Mouse (Mus musculus) c-Kit-negative CD71-positive TER-119-positive erythroid progenitor cells, embryonic 14.5 days (primary cell): ENCODE measurements around the gene Gm20662.

Experiments used
- DNase-seq: peaks from one replicate; pipeline ENCODE4 v3.0.0-alpha.2; 2013; ENCODE audit warnings: low read depth, low spot score

Gene Gm20662

DNA sequence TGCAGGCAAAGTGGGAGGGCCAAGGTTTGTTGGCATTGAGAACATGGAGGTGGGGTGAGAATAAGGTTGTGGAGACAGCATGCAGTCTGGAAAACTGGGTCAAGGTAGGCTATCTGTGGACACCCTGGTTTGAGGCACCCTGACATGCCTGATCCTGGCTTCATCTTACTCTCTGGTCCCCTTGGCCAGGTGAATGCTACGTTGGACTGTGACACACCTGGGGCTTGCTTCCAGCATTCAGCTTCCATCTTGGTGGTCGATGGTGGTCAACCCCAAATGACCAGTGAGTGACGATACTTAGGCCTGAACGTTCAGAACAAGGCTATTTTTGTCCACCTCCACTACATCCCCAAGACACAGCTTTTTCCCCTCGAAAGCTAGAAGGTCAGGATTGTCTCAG, at the start of gene Gm20662:
Gene Gm20662, plus strand, starts transcription at position 301 of the 400 bp plus-strand sequence.
- DNase-seq, result no peak

DNA sequence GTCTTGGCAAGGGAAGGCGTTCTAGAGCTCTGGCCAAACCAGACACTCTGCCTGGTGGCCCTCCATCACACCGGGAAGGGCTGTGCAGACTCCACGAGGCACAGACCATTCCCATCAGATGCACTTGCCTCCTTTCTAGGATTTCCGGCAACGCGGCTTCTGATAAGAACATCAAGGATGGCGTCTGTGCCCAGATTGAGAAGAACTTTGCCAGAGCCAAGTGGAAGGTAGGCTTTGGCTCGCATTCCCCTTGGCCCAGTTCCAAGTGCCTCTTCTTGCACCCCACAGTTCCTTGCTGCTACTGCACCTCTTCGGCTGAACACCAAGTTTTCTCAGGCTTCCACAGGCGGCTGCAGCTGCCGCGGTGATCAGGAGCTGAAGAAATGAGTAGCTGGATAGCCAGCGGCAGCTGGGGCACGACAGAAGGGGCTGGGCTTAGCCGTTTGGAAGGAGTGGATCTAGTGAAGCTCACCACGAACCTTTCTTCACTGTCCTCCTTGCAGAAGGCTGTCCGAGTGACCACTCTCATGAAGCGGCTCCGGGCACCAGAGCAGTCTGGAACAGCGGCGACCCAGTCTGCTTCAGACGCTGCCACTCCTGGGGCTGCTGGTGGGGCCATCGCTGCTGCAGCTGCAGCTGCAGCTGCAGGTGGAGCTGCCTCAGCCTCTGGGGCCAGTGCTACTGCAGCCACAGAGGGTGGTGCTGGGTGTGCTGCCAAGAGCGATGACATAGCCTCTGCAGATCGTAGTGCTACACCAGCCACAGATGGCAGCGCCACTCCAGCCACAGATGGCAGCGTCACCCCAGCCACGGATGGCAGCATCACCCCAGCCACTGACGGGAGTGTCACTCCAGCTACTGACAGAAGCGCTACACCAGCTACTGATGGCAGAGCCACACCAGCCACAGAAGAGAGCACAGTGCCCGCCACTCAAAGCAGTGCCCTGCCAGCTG, 48.6 kb upstream of the Gm20662 start:
- no peak for DNase-seq

DNA sequence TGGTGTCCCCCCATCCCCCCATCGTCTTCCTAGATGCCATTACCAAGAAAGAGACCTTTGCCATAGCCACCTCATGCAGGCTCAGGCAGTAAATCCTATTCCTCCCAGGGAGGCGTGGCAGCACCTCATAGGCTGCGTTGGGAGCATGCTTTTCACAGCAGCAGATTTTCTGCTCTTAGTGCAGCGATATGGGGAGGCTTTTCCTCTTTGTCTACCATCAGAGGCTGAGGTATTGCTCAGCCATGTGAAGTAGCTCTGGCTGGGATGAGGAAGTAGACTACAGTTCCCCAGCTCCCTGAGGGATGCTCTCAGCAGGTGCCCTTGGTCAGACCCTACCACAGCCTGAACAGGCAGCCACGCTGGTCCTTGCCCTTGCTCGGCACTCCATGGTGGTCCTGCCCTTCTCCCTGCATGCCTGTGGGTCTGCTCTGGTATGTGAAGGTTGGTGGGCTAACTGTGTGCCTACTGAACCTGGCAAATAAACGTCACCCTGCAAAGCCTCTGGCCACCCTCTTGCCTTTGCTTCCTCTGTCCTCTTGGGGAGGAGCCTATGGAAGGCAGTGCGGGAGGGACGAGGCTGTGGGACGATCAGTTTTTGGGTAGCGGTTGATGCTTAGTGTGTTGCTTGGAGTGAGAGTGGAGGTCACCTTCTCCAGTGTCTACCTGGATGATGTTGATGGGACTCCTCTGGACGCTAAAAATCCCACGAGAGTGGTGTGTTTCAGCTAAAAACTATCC, 46.8 kb upstream of the Gm20662 start:
- DNase-seq, result no peak

DNA sequence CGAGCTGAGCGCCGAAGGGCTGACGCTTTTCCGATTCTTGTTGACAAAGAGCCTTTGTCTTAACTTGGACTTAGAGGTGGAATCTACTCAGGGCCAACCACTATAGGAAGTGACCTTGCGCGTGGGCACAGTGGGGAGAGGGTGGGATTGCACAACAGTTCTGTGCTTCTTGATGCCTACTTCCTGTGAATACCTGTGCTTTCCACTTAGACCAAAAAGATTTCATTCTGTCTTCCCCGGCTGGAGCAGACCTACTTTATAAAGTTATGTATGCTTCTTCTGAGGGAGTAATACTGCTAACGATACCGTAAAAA, 46.3 kb upstream of the Gm20662 start, which contains the start of gene Traip:
Gene Traip, plus strand, starts transcription at position 215 of the 314 bp plus-strand sequence.
- no peak for DNase-seq

DNA sequence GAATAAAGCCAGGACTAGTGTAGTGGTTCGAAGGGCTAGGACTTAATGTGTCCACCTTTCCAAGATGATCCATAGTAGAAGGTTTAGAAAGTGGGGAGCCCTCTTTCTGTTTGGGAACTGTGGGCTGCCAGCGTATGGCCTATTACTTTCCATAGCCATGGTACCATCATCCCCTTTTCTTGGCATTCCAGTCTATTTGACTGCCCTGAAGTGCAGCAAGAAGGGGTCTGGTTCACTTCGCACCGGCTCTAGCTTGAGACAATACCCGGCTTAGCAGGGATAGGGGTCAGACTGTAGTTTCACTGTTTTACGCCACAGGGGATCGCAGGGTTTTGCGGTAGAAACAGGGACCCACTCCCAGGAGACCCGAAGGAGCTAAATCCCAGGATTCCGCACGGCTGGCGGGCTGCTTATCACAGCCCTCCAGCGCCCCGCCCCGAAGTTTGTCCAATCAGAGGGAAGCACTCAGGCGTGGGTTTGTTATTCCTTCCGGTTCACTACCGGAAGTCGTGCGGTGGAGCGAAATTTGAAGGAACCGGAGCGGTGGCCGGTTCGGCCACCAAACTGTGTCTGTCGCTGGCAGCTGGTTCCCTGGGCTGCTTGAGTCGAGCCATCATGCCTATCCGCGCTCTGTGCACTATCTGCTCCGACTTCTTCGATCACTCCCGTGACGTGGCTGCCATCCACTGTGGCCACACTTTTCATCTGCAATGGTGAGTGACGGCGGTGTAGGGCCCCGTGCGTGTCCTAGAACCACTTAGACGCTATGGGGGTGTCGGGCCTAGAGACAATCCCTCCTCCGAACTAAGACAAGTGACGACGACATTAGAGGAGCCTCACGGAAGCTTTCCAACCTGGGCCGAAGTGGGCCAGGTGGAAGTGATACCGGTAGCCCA, 45.4 kb upstream of the Gm20662 start:
- peak; percentile 88 for DNase-seq

DNA sequence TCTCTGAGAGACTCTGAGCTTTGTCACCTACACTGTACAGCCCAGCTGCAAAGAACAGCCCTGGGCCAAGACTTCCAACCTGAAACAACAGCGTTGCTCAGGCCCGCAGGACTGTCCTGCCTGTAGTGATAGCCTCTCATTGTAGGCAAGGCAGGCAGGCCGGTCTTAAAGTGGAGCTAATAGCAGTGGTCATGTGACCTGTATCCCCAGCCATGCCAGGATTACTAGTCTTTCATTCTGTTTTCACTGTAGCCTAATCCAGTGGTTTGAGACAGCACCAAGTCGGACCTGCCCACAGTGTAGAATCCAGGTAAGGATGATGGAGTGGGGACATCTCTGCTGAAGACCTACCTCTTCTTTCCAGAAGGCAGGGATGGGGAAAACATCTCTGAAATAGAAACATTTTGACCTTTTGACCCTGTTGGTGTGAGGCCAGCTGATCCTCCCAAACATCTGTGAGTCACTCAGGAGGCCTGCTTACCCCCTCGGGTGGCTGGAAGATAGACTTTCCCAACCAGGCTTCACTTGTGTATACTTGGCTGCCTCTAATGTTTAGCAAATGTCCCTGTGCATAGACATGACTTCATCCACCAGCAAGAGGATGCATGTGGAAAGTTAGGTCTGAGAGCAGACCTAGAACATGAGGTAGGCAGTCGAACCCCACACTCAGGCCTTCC, 40.4 kb upstream of the Gm20662 start:
- DNase-seq, result no peak

DNA sequence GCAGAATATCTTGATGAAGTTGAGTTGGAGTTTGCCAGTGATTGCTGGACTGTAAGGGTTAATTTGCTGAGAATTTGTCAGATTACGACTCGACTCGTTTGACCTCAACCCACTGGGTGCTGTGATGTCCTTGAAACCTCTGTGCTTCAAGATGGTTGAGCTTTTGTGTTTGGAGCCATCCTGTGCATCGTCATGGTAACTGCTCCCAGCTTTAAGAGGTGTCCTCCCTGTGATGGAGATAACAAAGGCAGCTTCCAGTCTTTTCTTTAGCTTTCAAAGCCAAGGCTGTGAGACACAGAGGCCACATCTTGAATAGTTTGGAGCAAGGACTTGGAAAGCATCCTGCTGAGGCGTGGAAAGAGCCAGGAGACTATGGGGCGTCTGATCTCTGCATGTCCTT, 39.0 kb upstream of the Gm20662 start:
- no peak for DNase-seq

DNA sequence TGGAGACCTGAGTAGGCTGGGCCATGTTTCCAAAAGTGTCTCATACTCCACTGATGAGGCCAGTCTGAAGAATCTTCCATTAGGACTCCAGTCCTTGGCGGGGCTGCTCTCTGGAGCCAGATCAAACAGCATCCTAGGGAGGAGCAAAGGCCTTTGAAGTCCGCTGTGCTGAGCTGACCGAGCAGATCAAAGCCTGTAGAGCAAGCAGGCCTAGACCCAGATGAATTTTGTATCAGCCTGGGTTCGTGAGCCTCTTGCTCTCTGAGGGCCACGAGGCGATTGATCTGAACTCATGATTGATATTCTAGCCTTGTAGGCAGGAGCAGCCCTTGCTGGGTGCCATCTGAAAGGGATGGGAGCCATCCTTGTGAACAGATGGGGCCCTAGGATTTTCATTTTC, 36.3 kb upstream of the Gm20662 start:
- no peak for DNase-seq

DNA sequence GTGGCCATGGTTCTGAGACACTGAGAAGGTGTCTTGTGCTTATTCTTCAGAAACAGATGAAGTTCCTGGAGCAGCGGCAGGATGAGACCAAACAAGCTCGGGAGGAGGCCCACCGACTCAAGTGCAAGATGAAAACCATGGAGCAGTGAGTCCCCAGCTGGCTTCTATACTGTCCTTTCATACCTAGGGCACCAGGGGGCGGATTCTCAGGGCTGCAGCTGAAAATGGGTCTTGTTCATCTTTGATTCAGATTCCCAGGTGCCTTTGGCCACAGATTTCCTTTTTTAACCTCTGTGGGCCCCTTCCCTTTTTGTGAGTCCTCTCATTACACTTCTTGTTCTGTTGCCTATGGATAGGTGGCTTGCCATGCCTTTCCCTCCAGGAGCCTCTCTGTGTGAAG, 35.2 kb upstream of the Gm20662 start:
- DNase-seq, result no peak

DNA sequence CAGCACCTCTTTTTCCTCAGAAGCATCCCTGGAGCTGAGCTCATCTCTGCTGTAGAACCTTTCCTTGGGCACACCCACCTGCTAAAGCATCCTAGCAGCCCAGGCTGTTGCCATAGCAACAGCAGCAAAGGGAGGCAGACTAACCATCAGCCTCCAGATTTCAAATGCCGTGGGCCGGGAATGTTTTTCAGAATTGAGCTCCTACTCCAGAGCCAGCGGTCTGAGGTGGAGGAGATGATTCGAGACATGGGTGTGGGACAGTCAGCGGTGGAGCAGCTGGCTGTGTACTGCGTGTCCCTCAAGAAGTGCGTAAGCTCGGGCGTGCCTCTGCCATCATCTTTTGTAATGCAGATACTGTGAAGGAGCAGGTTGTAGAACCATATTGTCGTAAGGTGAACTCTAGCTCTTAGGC, 34.8 kb upstream of the Gm20662 start:
- DNase-seq, result no peak

DNA sequence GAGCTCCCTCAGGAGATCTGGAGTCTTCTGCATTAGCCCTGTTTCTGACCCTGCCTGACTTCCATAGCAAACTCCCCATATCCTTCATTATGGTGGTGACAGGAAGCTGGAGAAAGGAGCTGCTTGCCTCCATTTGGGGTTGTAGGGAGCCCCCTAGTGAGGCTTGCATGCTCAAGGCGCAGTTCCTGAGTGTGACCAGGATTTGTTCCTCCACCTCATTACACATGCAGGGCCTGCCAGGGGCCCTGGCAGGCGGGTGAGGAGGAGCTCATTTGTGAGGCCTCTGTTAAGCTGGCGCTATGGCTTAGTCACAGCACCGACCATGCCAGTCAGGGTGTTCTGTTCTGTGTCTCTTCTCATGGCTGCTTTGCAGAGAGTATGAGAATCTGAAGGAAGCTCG, 34.3 kb upstream of the Gm20662 start:
- DNase-seq, result no peak

DNA sequence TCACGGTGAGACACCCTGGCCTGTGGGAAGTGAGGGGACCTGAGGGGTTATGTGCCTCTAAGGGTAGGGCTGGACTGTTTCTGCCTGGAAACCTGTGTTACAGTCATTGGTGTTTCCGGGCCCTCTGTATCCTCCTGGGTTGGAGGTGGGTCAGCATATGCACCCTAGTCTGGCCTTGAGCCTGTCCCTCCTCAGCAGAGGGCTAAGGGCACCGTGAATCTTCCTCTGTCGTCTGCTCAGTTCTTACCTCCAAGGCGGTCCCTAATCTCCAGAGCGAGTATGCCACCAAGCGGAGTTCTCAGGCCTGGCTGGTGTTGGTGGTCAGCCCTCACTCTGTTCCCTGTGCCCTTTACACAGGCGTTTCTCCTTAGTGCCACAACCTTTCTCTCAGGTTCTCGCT, 33.2 kb upstream of the Gm20662 start:
- no peak for DNase-seq

DNA sequence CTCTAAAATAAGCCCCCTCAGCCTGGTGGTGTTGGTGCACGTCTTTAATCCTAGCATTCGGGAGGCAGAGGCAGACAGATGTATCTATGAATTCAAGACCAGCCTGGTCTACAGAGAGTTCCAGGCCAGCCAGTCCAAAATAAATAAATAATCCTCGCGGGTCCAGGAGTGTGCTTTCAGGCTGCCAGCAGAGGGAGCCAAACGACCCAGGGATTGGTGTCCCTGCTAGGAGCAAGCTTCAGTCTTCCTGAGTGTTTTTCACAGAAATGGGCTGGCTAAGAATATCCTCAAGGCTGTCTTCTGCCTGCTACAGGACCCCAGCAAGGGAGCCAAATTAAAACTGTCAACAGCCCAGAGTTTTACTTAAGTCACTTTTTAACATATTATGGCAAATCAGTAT, 32.4 kb upstream of the Gm20662 start:
- peak; percentile 84 for DNase-seq

DNA sequence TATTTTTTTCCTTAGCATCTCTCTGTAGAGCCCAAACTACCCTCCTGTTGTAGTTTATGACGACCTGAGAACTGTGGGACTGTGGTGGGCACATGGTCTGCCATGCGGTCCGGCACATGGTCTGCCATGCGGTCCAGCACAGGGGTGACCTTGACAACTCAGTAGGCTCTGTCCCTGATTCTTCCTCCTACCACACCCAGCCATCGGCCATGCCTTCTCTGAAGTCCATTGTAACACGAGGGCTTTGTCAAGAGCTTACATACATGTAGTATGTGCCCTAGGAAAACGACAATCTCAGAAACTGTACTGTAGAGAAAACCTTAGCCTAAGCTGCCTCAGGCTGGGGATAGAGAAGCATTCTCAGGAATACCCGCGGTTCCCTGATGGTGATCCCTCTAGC, 31.5 kb upstream of the Gm20662 start:
- no peak for DNase-seq

DNA sequence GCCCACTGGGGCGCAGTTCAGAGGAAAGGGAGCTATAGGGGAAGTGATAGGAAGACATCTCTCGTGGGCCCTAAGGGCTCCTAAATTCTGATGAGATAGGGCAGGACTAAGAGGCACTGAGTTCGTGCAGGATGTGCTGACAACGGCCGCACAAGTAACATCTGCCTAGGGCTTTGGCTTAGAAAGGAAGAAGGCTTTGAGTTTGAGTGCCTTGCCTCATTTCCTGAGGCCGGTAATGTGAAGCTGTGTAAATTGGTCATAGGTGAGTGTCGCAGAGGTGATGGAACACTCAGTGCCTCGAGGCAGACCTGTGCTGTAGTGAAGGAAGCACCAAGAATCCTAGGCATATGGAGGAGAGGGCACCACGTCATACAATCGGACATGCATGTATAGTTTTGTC, 29.5 kb upstream of the Gm20662 start:
- DNase-seq, result no peak

DNA sequence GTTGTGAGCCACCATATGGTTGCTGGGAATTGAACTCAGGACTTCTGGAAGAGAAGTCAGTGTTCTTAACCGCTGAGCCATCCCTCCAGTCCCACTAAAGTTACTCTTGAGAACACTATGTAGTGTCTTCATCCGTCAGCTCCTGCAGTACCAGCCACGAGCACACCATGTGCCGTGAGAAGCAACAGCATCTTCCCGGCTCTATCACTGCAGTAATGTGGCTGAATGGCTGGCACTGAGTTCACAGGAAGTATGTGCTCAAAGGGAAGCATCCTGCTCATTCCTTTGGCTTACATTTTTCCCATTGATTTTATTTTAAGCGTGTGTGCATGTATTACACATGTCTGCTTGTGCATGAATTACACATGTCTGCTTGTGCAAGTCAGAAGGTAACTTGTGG, 28.7 kb upstream of the Gm20662 start:
- DNase-seq, result no peak

DNA sequence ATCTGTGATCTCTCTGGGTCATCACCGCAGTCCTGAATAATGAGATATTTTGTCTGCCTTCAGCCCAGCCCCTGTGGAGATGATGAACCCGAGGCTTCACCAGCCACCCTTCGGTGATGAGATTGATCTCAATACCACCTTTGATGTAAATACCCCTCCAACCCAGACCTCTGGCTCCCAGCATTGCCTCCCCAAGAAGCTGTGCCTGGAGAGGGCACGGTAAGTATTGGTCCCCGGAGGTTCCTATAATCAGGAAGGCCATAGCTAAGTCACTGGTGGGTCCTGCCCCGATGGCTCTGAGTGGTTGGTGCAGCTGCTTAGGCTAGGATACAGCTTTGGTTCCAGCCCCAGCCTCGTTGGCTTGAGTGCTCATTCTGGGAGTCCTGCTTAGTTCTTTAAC, 27.6 kb upstream of the Gm20662 start:
- no peak for DNase-seq

DNA sequence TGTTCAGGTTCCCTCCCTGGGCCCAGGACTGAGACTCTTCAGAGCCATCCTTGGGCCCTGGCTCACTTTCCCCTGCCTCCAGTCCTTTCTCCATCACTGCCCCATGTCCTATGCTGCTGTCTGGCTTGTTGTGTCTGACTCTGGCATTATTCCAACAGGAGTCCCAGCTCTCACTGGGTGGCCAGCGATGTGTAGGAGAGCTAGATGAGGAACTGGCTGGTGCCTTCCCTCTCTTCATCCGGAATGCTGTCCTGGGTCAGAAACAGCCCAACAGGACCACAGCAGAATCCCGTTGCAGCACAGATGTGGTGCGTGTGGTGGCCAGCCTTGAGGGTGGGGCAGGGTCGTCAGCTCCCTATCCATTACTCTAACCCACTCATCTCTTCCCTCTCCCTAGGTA, 25.8 kb upstream of the Gm20662 start:
- DNase-seq, result no peak

DNA sequence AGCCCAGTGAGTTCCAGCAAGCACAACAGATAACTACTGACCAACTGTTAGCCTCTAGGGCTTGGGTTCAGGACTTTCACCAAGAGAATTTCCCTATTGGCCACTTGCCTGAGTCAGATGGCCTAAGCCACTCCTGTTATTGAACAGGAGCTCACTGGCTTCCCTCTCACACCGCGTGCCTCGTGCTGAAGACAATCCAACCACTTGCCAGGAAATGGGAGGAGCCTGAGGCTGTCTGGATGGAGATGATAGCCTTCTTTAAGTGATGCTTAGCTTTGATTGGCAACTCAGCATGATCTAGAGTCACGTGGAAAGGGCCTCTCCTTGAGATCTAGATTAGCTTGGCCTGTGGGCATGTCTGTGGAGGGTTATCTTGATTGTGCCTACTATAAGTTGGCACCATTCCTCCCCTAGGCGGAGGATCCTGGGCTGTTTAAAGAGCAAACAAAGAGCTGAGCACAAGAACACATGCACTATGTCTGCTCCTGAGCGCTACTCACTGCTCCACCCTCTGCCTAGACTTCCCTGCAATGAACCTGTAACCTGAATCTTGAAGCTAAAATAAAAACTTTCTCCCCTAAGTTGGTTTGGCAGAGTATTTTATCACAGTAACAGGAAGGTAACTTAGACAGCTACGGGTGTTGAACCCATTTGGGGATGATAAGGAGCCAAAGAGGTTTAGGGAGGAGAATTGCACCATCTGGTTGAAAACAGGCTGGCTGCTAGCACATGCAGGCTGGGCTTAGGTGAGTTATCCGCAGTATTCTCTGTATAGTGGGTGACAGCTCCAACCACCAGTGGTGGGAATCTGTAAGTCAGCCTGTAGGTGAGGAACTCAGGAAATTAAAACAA, 24.2 kb upstream of the Gm20662 start:
- peak; percentile 88 for DNase-seq

DNA sequence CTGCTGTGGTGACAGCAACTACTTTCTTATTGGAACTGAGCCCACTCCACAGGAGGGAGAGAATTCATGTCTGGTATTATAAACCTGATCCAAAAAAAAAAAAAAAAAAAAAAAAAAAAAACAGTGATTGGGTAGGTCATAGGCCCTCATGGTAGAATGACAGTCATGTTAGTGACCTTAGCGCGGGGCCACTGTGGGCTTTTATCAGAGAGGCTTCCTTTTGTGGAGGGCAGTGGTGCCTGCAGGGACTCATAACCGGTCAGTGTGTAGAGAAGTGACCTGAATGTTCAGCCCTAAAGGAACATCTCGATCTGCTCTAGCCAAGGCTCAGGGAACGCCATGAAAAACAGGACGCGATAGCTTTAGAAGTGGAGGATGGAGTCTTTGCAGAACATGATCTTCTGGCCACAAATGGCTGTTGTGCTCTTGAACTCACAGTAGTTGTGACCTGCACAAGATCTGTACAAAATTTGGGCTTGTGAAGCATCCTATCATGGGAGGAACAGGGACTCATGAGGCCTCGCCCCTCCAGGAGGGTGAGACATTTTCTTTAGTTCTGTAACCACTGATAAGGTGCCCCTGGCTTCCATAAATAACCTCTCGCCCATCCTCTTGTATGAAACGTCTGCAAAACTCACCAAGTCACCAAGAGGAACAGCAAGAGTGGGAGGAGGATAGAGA, 21.5 kb upstream of the Gm20662 start:
- peak; percentile 76 for DNase-seq
